Mouse (Mus musculus): ENCODE data around the gene Etl4.

DNA sequence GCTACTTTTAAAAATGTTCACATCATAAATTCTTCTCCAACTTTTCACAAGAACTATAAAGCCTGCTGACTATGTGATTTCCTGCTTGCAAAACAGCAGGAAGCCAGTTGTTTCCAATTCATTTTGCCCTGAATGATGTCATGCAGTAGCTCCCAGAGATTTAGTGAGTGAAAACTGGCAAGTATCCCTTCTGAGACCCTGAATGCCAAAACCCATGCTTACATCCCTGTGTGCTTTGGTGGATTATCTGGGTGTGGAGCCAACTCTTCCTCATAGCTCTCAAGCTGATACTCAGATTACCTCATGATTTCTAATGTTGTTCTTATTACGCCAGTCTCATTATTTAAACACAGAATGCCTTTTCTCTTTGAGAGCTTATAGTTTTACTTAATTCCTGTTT, 37.7 kb upstream of the Etl4 start:
- no peak for TF ChIP-seq POLR2A (IDR thresholded peaks at IDR 0.05; ENCODE audit: low read depth, low read length)
- no peak for TF ChIP-seq CTCF (IDR thresholded peaks at IDR 0.05; ENCODE audit: extremely low read depth, insufficient read length, insufficient replicate concordance, low read depth, low read length)

All from small intestine, adult 2 months (tissue).